Mouse (Mus musculus) lung, embryonic 14.5 days (tissue): ENCODE results near the gene Grip2. TPM values are rescaled to one million over a fixed set of nuclear protein-coding genes. Genes with fewer than 3 reads are reported as not detected.

Experiments used
- ATAC-seq: fragments of 200-750 bp; cut with Nextera tagmentation; 2 replicates; pipeline ENCODE4 v1.8.0; 2017; ENCODE audit warnings: mild to moderate bottlenecking, moderate TSS enrichment, moderate library complexity; ENCODE audit not compliant: insufficient read depth
- DNase-seq: peaks from one replicate; pipeline ENCODE4 v3.0.0-alpha.2; 2015
- H3K27ac ChIP-seq: fragments of 300-500 bp; sonication (generic); 2 replicates; pipeline ENCODE4 v1.5.1; 2014; ENCODE audit warnings: low read depth, mild to moderate bottlenecking, moderate library complexity
- H3K27me3 ChIP-seq: fragments of 300-500 bp; sonication (generic); 2 replicates; pipeline ENCODE4 v1.6.1; 2014; ENCODE audit warnings: low read length, control low read depth; ENCODE audit not compliant: insufficient read depth
- H3K36me3 ChIP-seq: fragments of 300-500 bp; sonication (generic); 2 replicates; pipeline ENCODE4 v1.6.1; 2014; ENCODE audit warnings: control low read depth; ENCODE audit not compliant: insufficient read depth
- H3K4me1 ChIP-seq: fragments of 300-500 bp; sonication (generic); 2 replicates; pipeline ENCODE4 v1.6.1; 2014; ENCODE audit warnings: antibody characterized with exemption, control low read depth; ENCODE audit not compliant: insufficient read depth
- H3K4me2 ChIP-seq: fragments of 300-500 bp; sonication (generic); 2 replicates; pipeline ENCODE4 v1.6.1; 2014; ENCODE audit warnings: mild to moderate bottlenecking
- H3K4me3 ChIP-seq: fragments of 300-500 bp; sonication (generic); 2 replicates; pipeline ENCODE4 v1.5.1; 2014; ENCODE audit warnings: low read depth, low read length
- H3K9ac ChIP-seq: fragments of 300-500 bp; sonication (generic); 2 replicates; pipeline ENCODE4 v1.6.1; 2014
- H3K9me3 ChIP-seq: fragments of 300-500 bp; sonication (generic); 2 replicates; pipeline ENCODE4 v1.6.1; 2016; ENCODE audit warnings: low read depth, low read length, control low read depth
- CTCF ChIP-seq: IDR thresholded peaks from 2 replicates; pipeline ENCODE4 v1.5.1; 2016; ENCODE audit warnings: antibody characterized with exemption, low read depth
- WGBS: fragments of 180-500 bp; shearing (Covaris S2); extraction: QIAGEN DNeasy Blood & Tissue Kit; methylation state at CpG from one replicate; pipeline ENCODE4 v1.1.7; 2014; 5-methylcytosine and 5-hydroxymethylcytosine counted together
- polyA plus RNA-seq: library from polyadenylated mRNA; unstranded; fragments of >200 nt; fragmentation: Nextera tagmentation; extraction: Ambion mirVana; gene quantifications from 2 replicates; pipeline ENCODE4 v1.2.1, GENCODE M21; 2014

Gene Grip2
- polyA plus RNA-seq, 1 experiment from 2014 or later = 0.14 TPM

GRCm38 (mm10) chr6:91732138-91732537 lies 94.9 kb downstream of the Grip2 start:
- ATAC-seq (no peak), DNase-seq (peak; percentile 9)
- Histone ChIP-seq H3K4me2 (no peak overlapping the region), H3K4me1 (peaks cover 19% of the 10 kb centered on the region; the same call in 1 of the 2 replicates), H3K27ac (no peak overlapping the region), H3K9me3 (no peaks in the 10 kb centered on the region), H3K9ac (no peak overlapping the region), H3K4me3 (no peak overlapping the region), H3K27me3 (no peaks in the 10 kb centered on the region), H3K36me3 (peaks cover 49% of the 10 kb centered on the region)
- 81% methylated on average over 11 of the region's 11 CpGs for WGBS
- TF ChIP-seq CTCF = no peak

GRCm38 (mm10) chr6:91729677-91730127 lies 97.3 kb downstream of the Grip2 start:
- H3K4me3 ChIP-seq = no peak overlapping the region
- 13% methylated on average over 12 of the region's 12 CpGs for WGBS
- H3K27ac ChIP-seq = peak overlapping the region; percentile 68
- no peaks in the 10 kb centered on the region for H3K27me3 ChIP-seq
- ATAC-seq = peak; percentile 82
- DNase-seq = peak; percentile 83
- H3K9me3 ChIP-seq = no peaks in the 10 kb centered on the region
- peaks cover 50% of the 10 kb centered on the region for H3K36me3 ChIP-seq
- H3K4me1 ChIP-seq = peaks cover 19% of the 10 kb centered on the region; the same call in 1 of the 2 replicates
- TF ChIP-seq CTCF = no peak
- no peak overlapping the region for H3K4me2 ChIP-seq
- H3K9ac ChIP-seq = no peak overlapping the region

GRCm38 (mm10) chr6:91728939-91729619 lies 98.0 kb downstream of the Grip2 start:
- Histone ChIP-seq H3K4me1 (peaks cover 19% of the 10 kb centered on the region; the same call in 1 of the 2 replicates), H3K4me3 (no peak overlapping the region), H3K9me3 (no peaks in the 10 kb centered on the region), H3K27ac (peak overlapping the region; percentile 68), H3K9ac (no peak overlapping the region), H3K36me3 (peaks cover 48% of the 10 kb centered on the region), H3K4me2 (no peak overlapping the region), H3K27me3 (no peaks in the 10 kb centered on the region)
- no peak for TF ChIP-seq CTCF
- DNase-seq (no peak), ATAC-seq (peak; percentile 48)
- 48% methylated on average over 6 of the region's 6 CpGs for WGBS

- 56% methylated on average over 1 of the region's 1 CpGs for WGBS
- DNase-seq = no peak
- H3K4me2 ChIP-seq = no peak overlapping the region
- peaks cover 61% of the 10 kb centered on the region for H3K36me3 ChIP-seq
- H3K27me3 ChIP-seq = no peaks in the 10 kb centered on the region
- no peak overlapping the region for H3K27ac ChIP-seq
- H3K4me1 ChIP-seq = peaks cover 19% of the 10 kb centered on the region; the same call in 1 of the 2 replicates
- no peak overlapping the region for H3K9ac ChIP-seq
- ATAC-seq = no peak
- no peaks in the 10 kb centered on the region for H3K9me3 ChIP-seq
- no peak for TF ChIP-seq CTCF
- no peak overlapping the region for H3K4me3 ChIP-seq
Measured at GRCm38 (mm10) chr6:91727361-91727760, 99.7 kb downstream of the Grip2 start.

GRCm38 (mm10) chr6:91721215-91721701 lies 105.8 kb downstream of the Grip2 start:
- no peak overlapping the region for H3K27ac ChIP-seq
- ATAC-seq (peak; percentile 9; the same call in 1 of the 2 replicates), DNase-seq (no peak)
- 48% methylated on average over 12 of the region's 12 CpGs for WGBS
- H3K9ac ChIP-seq = no peak overlapping the region
- H3K4me1 ChIP-seq = peaks cover 12% of the 10 kb centered on the region
- H3K9me3 ChIP-seq = no peaks in the 10 kb centered on the region
- H3K36me3 ChIP-seq = peaks cover 31% of the 10 kb centered on the region
- no peaks in the 10 kb centered on the region for H3K27me3 ChIP-seq
- TF ChIP-seq CTCF = no peak
- H3K4me3 ChIP-seq = no peak overlapping the region
- H3K4me2 ChIP-seq = no peak overlapping the region

DNA sequence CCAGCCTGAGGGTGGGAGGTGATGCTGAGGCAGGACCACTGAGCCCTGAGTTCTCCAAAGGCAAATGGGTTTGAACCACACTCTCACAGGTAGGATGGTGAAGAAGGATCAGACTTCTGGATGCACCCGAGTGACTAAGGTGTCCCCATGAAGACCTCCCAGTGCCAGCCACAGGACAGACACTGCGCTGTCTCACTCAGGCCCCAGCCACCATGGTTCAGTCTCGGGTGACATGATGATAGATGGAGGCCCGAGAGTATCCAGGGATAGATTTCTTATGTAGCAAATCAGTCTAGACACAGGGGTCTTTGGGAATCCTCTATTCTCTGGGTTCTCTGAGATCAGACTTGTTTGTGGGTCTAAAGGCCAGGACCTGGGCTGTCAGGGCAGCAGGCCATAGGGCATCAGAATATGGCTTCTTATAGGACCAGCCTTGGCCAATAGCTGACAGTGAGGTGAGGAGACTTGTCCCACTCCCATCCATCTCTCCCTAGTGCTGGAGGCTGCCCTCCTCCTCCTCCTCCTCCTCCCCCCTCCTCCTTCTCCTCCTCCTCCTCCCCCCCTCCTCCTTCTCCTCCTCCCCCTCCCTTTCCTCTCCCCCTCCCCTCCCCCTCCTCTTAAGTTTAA lies 106.3 kb downstream of the Grip2 start:
- Histone ChIP-seq H3K4me1 (peaks cover 12% of the 10 kb centered on the region), H3K9ac (no peak overlapping the region), H3K27me3 (no peaks in the 10 kb centered on the region), H3K4me3 (no peak overlapping the region), H3K27ac (peak overlapping the region; percentile 27; the same call in 1 of the 2 replicates), H3K36me3 (peaks cover 27% of the 10 kb centered on the region), H3K4me2 (0 out of 2 replicates have a peak overlapping the region, but pooled peaks have one; percentile 2), H3K9me3 (no peaks in the 10 kb centered on the region)
- no peak for TF ChIP-seq CTCF
- WGBS = 28% methylated on average over 4 of the region's 4 CpGs
- ATAC-seq = no peak; the same call in 1 of the 2 replicates
- DNase-seq = no peak
